Mouse (Mus musculus) retina, postnatal 7 days (tissue): Measurements from ENCODE around the gene Pik3r4.

Experiments
- DNase-seq: peaks from one replicate; pipeline ENCODE4 v3.0.0-alpha.2; 2012; ENCODE audit warnings: low read depth, low spot score

Pik3r4 gene

GRCm38 (mm10) chr9:105697764-105698396, 55.1 kb downstream of the Pik3r4 start:
- DNase-seq, result no peak

- DNase-seq, result no peak
Measured at GRCm38 (mm10) chr9:105700702-105701101, 57.9 kb downstream of the Pik3r4 start.

GRCm38 (mm10) chr9:105701966-105702365, 59.2 kb downstream of the Pik3r4 start:
- no peak for DNase-seq

GRCm38 (mm10) chr9:105704226-105704932, 61.6 kb downstream of the Pik3r4 start:
- no peak for DNase-seq

- DNase-seq, result no peak
Measured at GRCm38 (mm10) chr9:105705011-105705410, 62.2 kb downstream of the Pik3r4 start.

- no peak for DNase-seq
Measured at GRCm38 (mm10) chr9:105712049-105712448, 69.3 kb downstream of the Pik3r4 start.

GRCm38 (mm10) chr9:105719367-105719766, 76.6 kb downstream of the Pik3r4 start:
- no peak for DNase-seq

- no peak for DNase-seq
Measured at GRCm38 (mm10) chr9:105719851-105720395, 77.1 kb downstream of the Pik3r4 start.

- no peak for DNase-seq
Measured at GRCm38 (mm10) chr9:105720430-105720829, 77.7 kb downstream of the Pik3r4 start.

- DNase-seq, result no peak
Measured at GRCm38 (mm10) chr9:105731976-105732375, 89.2 kb downstream of the Pik3r4 start.

- no peak for DNase-seq
Measured at GRCm38 (mm10) chr9:105734651-105735050, 91.9 kb downstream of the Pik3r4 start.

- no peak for DNase-seq
Measured at GRCm38 (mm10) chr9:105735195-105735594, 92.4 kb downstream of the Pik3r4 start.
